Mouse (Mus musculus) neural tube, embryonic 15.5 days (tissue): ENCODE data around the gene Ifrd1. TPM values are rescaled to one million over a fixed set of nuclear protein-coding genes. Genes with fewer than 3 reads are reported as not detected.

Experiments used
- microRNA counts: library from miRNA; unstranded; fragments of <30 nt; microRNA quantifications from one replicate; lab custom pipeline; 2016
- microRNA-seq: library from miRNA; unstranded; fragments of <30 nt; microRNA quantifications from one replicate; pipeline ENCODE4, GENCODE M21; 2017
- polyA plus RNA-seq: library from polyadenylated mRNA; unstranded; fragments of >200 nt; fragmentation: Nextera tagmentation; extraction: Ambion mirVana; gene quantifications from 2 replicates; pipeline ENCODE4 v1.2.1, GENCODE M21; 2015

Ifrd1 gene
- polyA plus RNA-seq, 1 experiment from 2014 or later: 145 TPM

MicroRNA genes within 50 kb of the gene (microRNA counts, 519-probe panel; counts per million panel counts)
- microRNA mmu-miR-1938 (lab: Ali Mortazavi, UCI): not detected

Small RNAs within 50 kb of the gene (microRNA-seq; reads per million reads assigned to microRNA genes)
- gene Mir1938: not detected

Other genes with a start within 250 kb of the Ifrd1 start
- 106 and 113 TPM in 2 replicates for gene Arl4a, start 210.5 kb downstream of the Ifrd1 start, polyA plus RNA-seq
- 0.47 and 8.4 TPM in 2 replicates for gene Scin, start 114.3 kb downstream of the Ifrd1 start, polyA plus RNA-seq
- gene Lsmem1, start 49.0 kb downstream of the Ifrd1 start, polyA plus RNA-seq: 0.40 and 0.59 TPM in 2 replicates
- 28.0 and 30.5 TPM in 2 replicates for gene Zfp277, start 197.4 kb upstream of the Ifrd1 start, polyA plus RNA-seq
- gene Dock4, start 197.4 kb upstream of the Ifrd1 start, polyA plus RNA-seq: 25.4 and 34.6 TPM in 2 replicates